Mouse (Mus musculus) neural tube, embryonic 13.5 days (tissue): ENCODE results near the gene Snx22. TPM values are rescaled to one million over a fixed set of nuclear protein-coding genes. Genes with fewer than 3 reads are reported as not detected.
A peak's percentile ranks its signal among the peaks of the same experiment; 100 is the strongest.

Experiments used
- ATAC-seq: fragments of 200-750 bp; cut with Nextera tagmentation; 2 replicates; pipeline ENCODE4 v1.8.0; 2017; ENCODE audit warnings: low read depth, mild to moderate bottlenecking, moderate TSS enrichment, moderate library complexity
- H3K27ac ChIP-seq: fragments of 300-500 bp; sonication (generic); replicated peaks from 2 replicates; pipeline ENCODE4 v1.5.1; 2015; ENCODE audit warnings: moderate library complexity, mild to moderate bottlenecking, inconsistent platforms
- H3K27me3 ChIP-seq: fragments of 300-500 bp; sonication (generic); 2 replicates; pipeline ENCODE4 v1.6.1; 2015; ENCODE audit warnings: mild to moderate bottlenecking, inconsistent platforms
- H3K36me3 ChIP-seq: fragments of 300-500 bp; sonication (generic); 2 replicates; pipeline ENCODE4 v1.6.1; 2015; ENCODE audit warnings: mild to moderate bottlenecking, inconsistent platforms
- H3K4me1 ChIP-seq: fragments of 300-500 bp; sonication (generic); replicated peaks from 2 replicates; pipeline ENCODE4 v1.6.1; 2015; ENCODE audit warnings: inconsistent platforms
- H3K4me2 ChIP-seq: fragments of 300-500 bp; sonication (generic); 2 replicates; pipeline ENCODE4 v1.6.1; 2015; ENCODE audit warnings: inconsistent platforms, mild to moderate bottlenecking, moderate library complexity
- H3K4me3 ChIP-seq: fragments of 300-500 bp; sonication (generic); 2 replicates; pipeline ENCODE4 v1.5.1; 2015; ENCODE audit warnings: mild to moderate bottlenecking, inconsistent platforms
- H3K9ac ChIP-seq: fragments of 300-500 bp; sonication (generic); 2 replicates; pipeline ENCODE4 v1.6.1; 2015; ENCODE audit warnings: moderate library complexity, mild to moderate bottlenecking, inconsistent platforms
- H3K9me3 ChIP-seq: fragments of 300-500 bp; sonication (generic); 2 replicates; pipeline ENCODE4 v1.6.1; 2016; ENCODE audit warnings: inconsistent platforms
- WGBS: fragments of 180-500 bp; shearing (Covaris S2); methylation state at CpG from one replicate; pipeline ENCODE4 v1.1.7; 2015; 5-methylcytosine and 5-hydroxymethylcytosine counted together
- polyA plus RNA-seq: library from polyadenylated mRNA; unstranded; fragments of >200 nt; fragmentation: Nextera tagmentation; extraction: Ambion mirVana; gene quantifications from 2 replicates; pipeline ENCODE4 v1.2.1, GENCODE M21; 2015

Gene Snx22
- polyA plus RNA-seq, 1 experiment from 2014 or later: 5.3 TPM

DNA sequence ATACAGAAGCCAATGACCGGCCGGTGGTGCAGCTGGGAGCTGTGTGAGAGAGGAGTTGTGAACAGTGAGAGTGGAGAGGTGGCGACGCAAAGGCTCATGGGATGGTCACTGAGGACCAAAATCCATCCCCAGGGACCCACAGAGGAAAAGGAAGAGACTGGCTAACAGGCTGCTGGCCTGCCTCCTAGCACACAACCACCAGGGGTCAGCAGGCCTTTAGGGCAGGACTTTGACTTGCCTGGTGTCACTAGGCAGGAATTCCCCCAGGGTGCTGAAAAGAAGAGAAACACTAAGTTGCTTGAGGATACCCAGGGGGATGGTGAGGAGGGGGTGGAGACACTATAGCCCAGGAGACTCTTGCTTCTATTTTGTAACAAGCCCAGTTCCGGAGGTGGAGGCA lies 2.0 kb downstream of the Snx22 start:
- Histone ChIP-seq H3K9me3 (no peaks in the 10 kb centered on the region), H3K27ac (no peak overlapping the region), H3K4me1 (peaks cover 18% of the 10 kb centered on the region), H3K27me3 (peaks cover 47% of the 10 kb centered on the region), H3K36me3 (peaks cover 48% of the 10 kb centered on the region), H3K9ac (no peak overlapping the region), H3K4me2 (no peak overlapping the region), H3K4me3 (no peak overlapping the region)
- 0 out of 2 replicates have a peak, but pooled peaks have one; percentile 11 for ATAC-seq
- WGBS: 23% methylated on average over 5 of the region's 5 CpGs

DNA sequence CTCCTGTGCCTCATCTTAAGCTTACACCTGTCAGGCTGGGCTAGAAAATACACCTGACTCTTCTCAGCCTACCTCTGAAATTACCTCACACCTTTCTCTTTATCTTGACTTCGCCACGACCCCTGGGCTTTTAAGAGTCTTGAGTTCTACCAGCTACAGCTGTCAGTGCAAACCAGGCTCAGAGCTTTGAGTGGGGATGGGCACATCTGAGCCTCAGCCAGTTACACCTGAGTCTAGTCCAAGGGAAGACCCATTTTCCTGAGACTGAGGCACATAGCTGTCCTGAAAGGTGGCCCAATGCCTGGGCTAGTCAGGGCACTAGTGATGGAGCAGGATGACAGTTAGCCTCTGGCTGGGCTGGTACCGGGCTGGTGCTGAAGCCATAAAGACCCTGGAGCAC lies 2.7 kb downstream of the Snx22 start:
- ATAC-seq: no peak
- Histone ChIP-seq H3K4me2 (no peak overlapping the region), H3K27me3 (peaks cover 47% of the 10 kb centered on the region), H3K9ac (no peak overlapping the region), H3K27ac (no peak overlapping the region), H3K4me3 (no peak overlapping the region), H3K9me3 (no peaks in the 10 kb centered on the region), H3K36me3 (peaks cover 52% of the 10 kb centered on the region), H3K4me1 (peaks cover 24% of the 10 kb centered on the region)
- 95% methylated on average over 3 of the region's 3 CpGs for WGBS

GRCm38 (mm10) chr9:66064316-66064715 lies 5.2 kb downstream of the Snx22 start:
- Histone ChIP-seq H3K27me3 (peaks cover 31% of the 10 kb centered on the region), H3K9ac (no peak overlapping the region), H3K4me3 (no peak overlapping the region), H3K9me3 (no peaks in the 10 kb centered on the region), H3K36me3 (peaks cover 52% of the 10 kb centered on the region), H3K4me2 (no peak overlapping the region), H3K4me1 (peaks cover 34% of the 10 kb centered on the region), H3K27ac (no peak overlapping the region)
- WGBS: 97% methylated on average over 11 of the region's 11 CpGs
- ATAC-seq: no peak

GRCm38 (mm10) chr9:66063446-66063845 lies 6.1 kb downstream of the Snx22 start:
- H3K9me3 ChIP-seq: no peaks in the 10 kb centered on the region
- H3K4me3 ChIP-seq: no peak overlapping the region
- H3K27me3 ChIP-seq: peaks cover 22% of the 10 kb centered on the region
- no peak overlapping the region for H3K9ac ChIP-seq
- no peak for ATAC-seq
- H3K27ac ChIP-seq: no peak overlapping the region
- 88% methylated on average over 3 of the region's 3 CpGs for WGBS
- H3K4me1 ChIP-seq: peaks cover 31% of the 10 kb centered on the region
- H3K4me2 ChIP-seq: no peak overlapping the region
- peaks cover 52% of the 10 kb centered on the region for H3K36me3 ChIP-seq

DNA sequence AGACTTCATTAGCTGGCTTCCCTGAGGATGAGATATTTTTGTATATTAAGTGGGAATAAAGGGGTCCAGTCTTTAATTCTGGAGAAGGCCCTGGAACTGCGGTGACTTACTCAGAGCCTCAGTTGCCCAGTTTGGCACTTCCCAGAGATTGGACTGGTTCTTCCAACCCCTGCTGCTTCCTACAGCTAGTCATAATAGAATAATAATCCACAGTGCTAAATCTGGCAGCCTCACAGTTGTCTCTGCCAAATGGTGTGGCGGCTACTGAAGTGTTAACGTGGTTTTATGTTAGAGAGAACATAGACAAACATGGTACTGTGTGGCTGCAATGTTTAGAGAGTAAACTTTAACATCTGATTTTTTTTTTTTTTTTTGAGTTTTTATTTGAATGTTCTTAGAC lies 7.9 kb downstream of the Snx22 start:
- 0 out of 2 replicates have a peak, but pooled peaks cover 4% of the 10 kb centered on the region for H3K27me3 ChIP-seq
- peak overlapping the region; percentile 89; the same call in 1 of the 2 replicates for H3K27ac ChIP-seq
- peaks cover 42% of the 10 kb centered on the region for H3K36me3 ChIP-seq
- peaks cover 26% of the 10 kb centered on the region for H3K4me1 ChIP-seq
- H3K9ac ChIP-seq: peak overlapping the region; percentile 93
- WGBS: 81% methylated on average over 3 of the region's 3 CpGs
- H3K9me3 ChIP-seq: no peaks in the 10 kb centered on the region
- ATAC-seq: no peak
- peak overlapping the region; percentile 83 for H3K4me2 ChIP-seq
- H3K4me3 ChIP-seq: peak overlapping the region; percentile 69

GRCm38 (mm10) chr9:66060986-66061385 lies 8.5 kb downstream of the Snx22 start:
- no peak for ATAC-seq
- Histone ChIP-seq H3K27ac (peak overlapping the region; percentile 89), H3K27me3 (no peaks in the 10 kb centered on the region), H3K36me3 (peaks cover 35% of the 10 kb centered on the region), H3K9ac (peak overlapping the region; percentile 93), H3K4me3 (peak overlapping the region; percentile 69), H3K9me3 (no peaks in the 10 kb centered on the region), H3K4me1 (peaks cover 26% of the 10 kb centered on the region), H3K4me2 (peak overlapping the region; percentile 83)
- 31% methylated on average over 4 of the region's 4 CpGs for WGBS

DNA sequence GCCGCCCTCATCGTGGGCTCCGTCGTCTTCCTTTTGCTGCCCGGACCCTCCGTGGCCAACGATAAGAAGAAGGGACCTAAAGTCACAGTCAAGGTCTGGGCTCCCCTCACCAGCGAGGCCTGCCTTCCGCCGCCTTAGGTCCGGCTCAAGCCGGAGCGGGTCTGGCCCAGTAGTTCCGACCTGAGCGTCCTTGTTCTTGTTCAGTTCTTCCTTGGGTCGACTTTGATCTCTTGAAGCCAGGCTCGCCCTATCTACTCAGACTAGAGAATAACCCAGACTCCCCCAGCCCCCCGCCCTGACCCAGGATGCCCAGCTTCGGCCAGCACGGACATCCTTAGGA lies 9.2 kb downstream of the Snx22 start:
- peak; percentile 79 for ATAC-seq

GRCm38 (mm10) chr9:66059583-66060307 lies 9.8 kb downstream of the Snx22 start, which contains the start of gene Ppib:
TSS of gene Ppib (plus strand) at chr9:66060222.
- Histone ChIP-seq H3K4me2 (peak within 1 kb of the TSS; percentile 83), H3K4me3 (peak within 1 kb of the TSS; percentile 69), H3K27me3 (no peaks in the 10 kb centered on the region), H3K9me3 (no peaks in the 10 kb centered on the region), H3K4me1 (peaks cover 26% of the 10 kb centered on the region), H3K27ac (peak within 1 kb of the TSS; percentile 89), H3K9ac (peak within 1 kb of the TSS; percentile 93), H3K36me3 (peaks cover 24% of the 10 kb centered on the region)
- ATAC-seq: peak; percentile 98
- 1% methylated on average over 51 of the region's 51 CpGs for WGBS

More for the DNA sequence above, 9.2 kb downstream of the Snx22 start:
- peaks cover 26% of the 10 kb centered on the region for H3K4me1 ChIP-seq
- 0% methylated on average over 20 of the region's 20 CpGs for WGBS
- no peaks in the 10 kb centered on the region for H3K9me3 ChIP-seq
- H3K36me3 ChIP-seq: peaks cover 28% of the 10 kb centered on the region
- peak overlapping the region; percentile 93 for H3K9ac ChIP-seq
- peak overlapping the region; percentile 89 for H3K27ac ChIP-seq
- H3K27me3 ChIP-seq: no peaks in the 10 kb centered on the region
- peak overlapping the region; percentile 83 for H3K4me2 ChIP-seq
- H3K4me3 ChIP-seq: peak overlapping the region; percentile 69

- 0 out of 2 replicates have a peak, but pooled peaks cover 10% of the 10 kb centered on the region for H3K4me1 ChIP-seq
- no peak overlapping the region for H3K4me3 ChIP-seq
- no peak overlapping the region for H3K27ac ChIP-seq
- no peaks in the 10 kb centered on the region for H3K9me3 ChIP-seq
- 38% methylated on average over 1 of the region's 1 CpGs for WGBS
- no peaks in the 10 kb centered on the region for H3K27me3 ChIP-seq
- H3K4me2 ChIP-seq: no peak overlapping the region
- no peak for ATAC-seq
- no peak overlapping the region for H3K9ac ChIP-seq
- no peaks in the 10 kb centered on the region for H3K36me3 ChIP-seq
These were observed 15.9 kb downstream of the Snx22 start for GRCm38 (mm10) chr9:66053620-66054019.

GRCm38 (mm10) chr9:66052731-66053130 lies 16.8 kb downstream of the Snx22 start:
- H3K9ac ChIP-seq: no peak overlapping the region
- H3K27me3 ChIP-seq: no peaks in the 10 kb centered on the region
- 96% methylated on average over 1 of the region's 1 CpGs for WGBS
- H3K27ac ChIP-seq: no peak overlapping the region
- 0 out of 2 replicates have a peak, but pooled peaks cover 10% of the 10 kb centered on the region for H3K4me1 ChIP-seq
- H3K36me3 ChIP-seq: no peaks in the 10 kb centered on the region
- ATAC-seq: no peak
- H3K9me3 ChIP-seq: no peaks in the 10 kb centered on the region
- no peak overlapping the region for H3K4me2 ChIP-seq
- H3K4me3 ChIP-seq: no peak overlapping the region

DNA sequence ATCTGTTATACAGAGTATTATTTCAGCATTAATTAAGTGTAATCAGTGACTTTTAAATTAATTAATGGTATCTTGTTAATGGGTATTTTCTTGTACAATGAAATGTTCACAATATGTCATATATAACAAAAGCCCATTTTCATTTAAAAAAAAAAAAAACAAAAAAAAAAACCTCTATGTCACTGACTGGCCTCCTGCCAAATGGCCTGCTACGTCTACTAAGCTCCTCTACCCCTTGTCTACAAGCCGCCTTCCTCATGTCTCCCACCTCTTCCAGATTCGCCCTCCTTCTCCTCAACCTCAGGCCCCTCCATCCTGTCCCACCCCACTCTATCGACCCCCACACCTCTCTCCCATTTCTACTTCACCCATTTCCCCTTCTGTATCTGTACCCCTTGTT lies 18.0 kb downstream of the Snx22 start:
- Histone ChIP-seq H3K4me3 (no peak overlapping the region), H3K27ac (no peak overlapping the region), H3K27me3 (no peaks in the 10 kb centered on the region), H3K9ac (no peak overlapping the region), H3K36me3 (no peaks in the 10 kb centered on the region), H3K4me1 (0 out of 2 replicates have a peak, but pooled peaks cover 10% of the 10 kb centered on the region), H3K9me3 (no peaks in the 10 kb centered on the region), H3K4me2 (no peak overlapping the region)
- 66% methylated on average over 4 of the region's 4 CpGs for WGBS
- no peak for ATAC-seq

DNA sequence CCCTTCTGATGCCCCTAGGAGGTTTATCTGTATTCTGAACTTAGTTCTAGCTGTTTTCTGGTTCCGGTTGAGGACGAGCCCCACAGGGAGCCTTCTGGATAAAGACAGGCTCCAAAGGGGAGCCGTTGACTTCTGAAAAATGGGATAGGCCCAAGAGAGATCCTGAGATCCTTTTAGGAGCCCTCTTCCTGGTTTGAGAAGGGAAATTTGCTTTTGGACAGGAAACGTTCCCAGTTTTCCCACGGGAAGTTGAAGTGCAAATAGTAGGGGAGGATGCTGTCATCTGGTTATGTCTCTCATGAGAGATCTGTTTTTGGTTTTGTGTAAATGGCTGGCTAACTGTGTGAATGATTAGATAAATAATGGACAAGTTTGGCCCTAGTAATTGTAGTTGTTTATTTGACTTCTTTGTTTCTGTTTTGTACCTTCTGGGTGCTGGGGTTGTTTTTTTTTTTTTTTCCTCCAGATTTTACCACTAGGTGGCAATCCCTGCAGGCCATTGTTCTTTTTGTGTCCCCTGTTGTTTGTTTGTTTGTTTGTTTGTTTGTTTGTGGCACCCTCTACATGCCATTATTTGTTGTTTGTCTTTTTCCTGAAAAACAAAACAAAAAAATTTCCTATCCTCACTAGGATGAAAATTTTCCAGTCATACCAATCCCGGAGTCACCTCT lies 19.5 kb downstream of the Snx22 start:
- WGBS: 64% methylated on average over 6 of the region's 6 CpGs
- no peak overlapping the region for H3K4me3 ChIP-seq
- no peaks in the 10 kb centered on the region for H3K9me3 ChIP-seq
- no peaks in the 10 kb centered on the region for H3K27me3 ChIP-seq
- H3K4me1 ChIP-seq: 0 out of 2 replicates have a peak, but pooled peaks cover 10% of the 10 kb centered on the region
- 0 out of 2 replicates have a peak overlapping the region, but pooled peaks have one; percentile 7 for H3K27ac ChIP-seq
- no peak overlapping the region for H3K4me2 ChIP-seq
- H3K9ac ChIP-seq: no peak overlapping the region
- ATAC-seq: no peak
- no peaks in the 10 kb centered on the region for H3K36me3 ChIP-seq
